Mouse (Mus musculus): Measurements from ENCODE around the gene Evx2. TPM values are rescaled to one million over a fixed set of nuclear protein-coding genes. Genes with fewer than 3 reads are reported as not detected.
A peak's percentile ranks its signal among the peaks of the same experiment; 100 is the strongest.

The Evx2 gene
- total RNA-seq, 1 experiment from 2014 or later = not detected

DNA sequence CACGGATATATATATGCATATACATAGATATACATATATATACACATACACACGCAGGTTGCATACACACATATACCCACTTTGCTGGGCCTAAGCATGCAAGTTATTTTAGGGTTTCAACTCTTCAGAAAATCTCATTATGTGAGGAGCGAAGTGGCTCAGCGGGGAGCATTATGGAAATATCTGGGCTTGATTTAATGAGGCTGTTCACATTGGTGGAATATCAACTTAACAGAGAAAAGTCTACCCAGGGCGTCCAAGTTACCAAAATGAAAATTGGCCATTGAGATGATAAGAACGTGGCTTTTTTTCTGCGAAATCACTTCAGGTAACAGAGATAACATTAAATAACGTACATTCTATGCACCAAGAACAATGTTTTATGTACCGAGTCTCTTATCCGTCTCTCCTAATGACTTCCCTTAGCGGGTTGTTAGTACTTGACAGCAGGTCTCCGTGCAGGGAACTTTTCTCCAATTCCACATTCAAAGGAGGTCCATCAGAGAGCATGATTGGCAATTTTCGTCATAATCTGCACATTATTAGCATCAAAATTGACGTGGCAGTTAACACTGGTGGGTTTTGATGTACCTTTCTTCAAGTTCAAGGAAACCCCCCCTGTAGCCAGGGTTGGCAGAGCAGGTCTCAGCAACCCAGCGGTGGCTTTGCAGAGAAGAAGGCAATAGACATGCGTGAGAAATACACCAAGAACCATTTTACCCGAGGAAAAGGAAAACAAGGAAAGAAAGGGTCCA lies 5.4 kb downstream of the Evx2 start:
- ATAC-seq (replicated peaks; ENCODE audit: low read depth, poor library complexity, severe bottlenecking) = no peak

- no peak for ATAC-seq (replicated peaks; ENCODE audit: low read depth, poor library complexity, severe bottlenecking)
Observed at GRCm38 (mm10) chr2:74652996-74653340, 6.4 kb downstream of the Evx2 start.

GRCm38 (mm10) chr2:74647082-74647864 lies 12.1 kb downstream of the Evx2 start:
- no peak for ATAC-seq (replicated peaks; ENCODE audit: low read depth, poor library complexity, severe bottlenecking)

- ATAC-seq (replicated peaks; ENCODE audit: low read depth, poor library complexity, severe bottlenecking) = no peak
Observed at GRCm38 (mm10) chr2:74645631-74646030, 13.7 kb downstream of the Evx2 start.

- 0 out of 2 replicates have a peak, but pooled peaks have one; percentile 29 for ATAC-seq (replicated peaks; ENCODE audit: low read depth, poor library complexity, severe bottlenecking)
Observed at GRCm38 (mm10) chr2:74642431-74642830, 16.9 kb downstream of the Evx2 start.

- ATAC-seq (replicated peaks; ENCODE audit: low read depth, poor library complexity, severe bottlenecking) = no peak
Observed at GRCm38 (mm10) chr2:74635412-74635811, 23.9 kb downstream of the Evx2 start.

- no peak for ATAC-seq (replicated peaks; ENCODE audit: low read depth, poor library complexity, severe bottlenecking)
Observed at GRCm38 (mm10) chr2:74620368-74620767, 39.0 kb downstream of the Evx2 start.

DNA sequence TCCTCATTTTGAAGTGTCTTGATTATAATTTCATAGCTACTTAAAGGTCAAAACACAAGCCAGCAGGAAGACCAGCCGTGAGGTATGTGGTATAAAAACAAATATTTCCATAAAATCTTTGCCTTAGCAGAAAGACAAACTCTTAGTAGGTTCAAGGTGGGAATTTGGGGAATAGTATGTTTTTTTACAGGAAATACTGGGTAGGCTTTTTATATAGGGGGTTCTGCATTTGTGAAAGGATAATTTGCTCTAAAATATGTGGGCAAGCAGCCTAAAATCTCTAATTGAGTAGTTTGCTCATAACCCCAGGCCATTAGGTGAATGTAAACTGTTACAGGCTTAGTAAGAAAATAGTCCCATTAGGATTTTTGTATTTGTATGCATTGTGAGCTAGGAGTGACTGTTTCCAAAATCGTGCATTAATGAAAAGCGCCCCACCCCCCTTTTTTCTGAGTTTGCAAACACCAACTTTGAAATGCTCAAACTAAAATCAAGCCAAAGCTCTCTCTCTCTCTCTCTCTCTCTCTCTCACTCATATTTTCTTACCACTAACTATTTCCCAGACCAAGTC lies 39.6 kb downstream of the Evx2 start:
- no peak for ATAC-seq (replicated peaks; ENCODE audit: low read depth, poor library complexity, severe bottlenecking)

DNA sequence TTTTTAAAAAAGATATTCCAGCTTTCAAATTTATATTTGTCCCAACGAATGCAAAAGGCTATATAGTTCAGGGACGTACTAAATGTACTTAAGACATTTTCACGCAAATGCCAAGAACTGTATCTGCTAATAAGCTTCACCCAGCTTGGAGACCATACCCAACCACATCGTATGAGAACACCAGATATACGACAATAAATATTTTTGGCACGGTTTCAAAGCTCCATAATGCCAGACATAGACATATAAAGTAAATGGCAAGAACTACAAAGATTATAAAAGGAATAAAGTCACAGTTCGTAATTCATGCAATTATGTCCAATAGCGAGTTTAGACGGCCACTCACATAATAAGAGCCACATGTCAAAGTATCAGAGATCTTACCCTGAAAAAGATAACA lies 41.7 kb downstream of the Evx2 start:
- no peak for ATAC-seq (replicated peaks; ENCODE audit: low read depth, poor library complexity, severe bottlenecking)

DNA sequence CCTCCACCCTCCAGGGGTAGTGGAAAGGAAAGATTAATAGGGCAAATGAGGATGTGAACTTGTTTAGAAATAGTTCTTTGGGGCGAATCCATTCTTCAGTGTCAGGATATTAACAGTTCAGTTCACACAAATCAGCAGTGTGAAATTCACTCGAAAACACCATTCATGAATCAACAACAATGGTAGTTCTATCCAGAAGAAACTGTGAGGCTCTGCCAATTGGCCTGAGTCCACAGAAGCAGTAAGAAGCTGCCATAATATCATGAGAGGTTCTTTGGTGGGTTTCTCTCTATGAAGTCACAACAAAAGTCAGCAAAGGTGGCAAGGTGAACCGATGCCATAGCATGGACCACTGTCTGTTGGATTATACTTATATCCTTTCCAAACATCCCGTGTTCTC lies 48.0 kb downstream of the Evx2 start:
- ATAC-seq (replicated peaks; ENCODE audit: low read depth, poor library complexity, severe bottlenecking) = no peak

- peak; percentile 94 for ATAC-seq (replicated peaks; ENCODE audit: low read depth, poor library complexity, severe bottlenecking)
Observed at GRCm38 (mm10) chr2:74609350-74609749, 50.0 kb downstream of the Evx2 start.

- ATAC-seq (replicated peaks; ENCODE audit: low read depth, poor library complexity, severe bottlenecking) = peak; percentile 97
Observed at GRCm38 (mm10) chr2:74606087-74606760, 53.1 kb downstream of the Evx2 start.

GRCm38 (mm10) chr2:74604011-74604410 lies 55.3 kb downstream of the Evx2 start:
- no peak for ATAC-seq (replicated peaks; ENCODE audit: low read depth, poor library complexity, severe bottlenecking)

Other genes starting within 250 kb of the Evx2 start
- 44.5 and 49.9 TPM in 2 replicates for gene Lnpk, start 80.1 kb downstream of the Evx2 start, total RNA-seq (2017)
- gene Hoxd13, start 8.8 kb upstream of the Evx2 start, total RNA-seq (2017) = not detected in 2 replicates
- gene Hoxd12, start 15.5 kb upstream of the Evx2 start, total RNA-seq (2017) = not detected in 2 replicates
- gene Hoxd11, start 20.0 kb upstream of the Evx2 start, total RNA-seq (2017) = not detected in 2 replicates
- gene Hoxd10, start 32.4 kb upstream of the Evx2 start, total RNA-seq (2017) = not detected in 2 replicates
- gene Hoxd9, start 38.2 kb upstream of the Evx2 start, total RNA-seq (2017) = not detected in 2 replicates
- not detected in 2 replicates for gene Hoxd8, start 45.1 kb upstream of the Evx2 start, total RNA-seq (2017)
- gene Hoxd3, start 52.4 kb upstream of the Evx2 start, total RNA-seq (2017) = not detected in 2 replicates
- gene Hoxd4, start 52.4 kb upstream of the Evx2 start, total RNA-seq (2017) = not detected in 2 replicates
- not detected in 2 replicates for gene Gm28230, start 67.2 kb upstream of the Evx2 start, total RNA-seq (2017)
- not detected in 2 replicates for gene Hoxd1, start 103.4 kb upstream of the Evx2 start, total RNA-seq (2017)
- 27.6 and 28.7 TPM in 2 replicates for gene Mtx2, start 166.2 kb upstream of the Evx2 start, total RNA-seq (2017)